Mouse (Mus musculus): ENCODE results near the gene Gm42906. TPM values are rescaled to one million over a fixed set of nuclear protein-coding genes. Genes with fewer than 3 reads are reported as not detected.

Gene Gm42906
- polyA plus RNA-seq, 1 experiment from 2014 or later = 0.38 TPM

- Histone ChIP-seq H3K4me1 (replicated peaks) (peaks cover 25% of the 10 kb centered on the region), H3K27ac (no peak overlapping the region), H3K9ac (no peak overlapping the region), H3K36me3 (no peaks in the 10 kb centered on the region), H3K27me3 (no peaks in the 10 kb centered on the region), H3K4me2 (0 out of 2 replicates have a peak overlapping the region, but pooled peaks have one; percentile 21), H3K4me3 (no peak overlapping the region), H3K9me3 (replicated peaks) (no peaks in the 10 kb centered on the region)
- WGBS = 59% methylated on average over 10 of the region's 10 CpGs
- 0 out of 2 replicates have a peak, but pooled peaks have one; percentile 18 for ATAC-seq (replicated peaks; ENCODE audit: insufficient number of reproducible peaks, insufficient read depth, low FRiP score, low read depth)
These were observed 179.0 kb downstream of the Gm42906 start for GRCm38 (mm10) chr5:151248671-151249620.

DNA sequence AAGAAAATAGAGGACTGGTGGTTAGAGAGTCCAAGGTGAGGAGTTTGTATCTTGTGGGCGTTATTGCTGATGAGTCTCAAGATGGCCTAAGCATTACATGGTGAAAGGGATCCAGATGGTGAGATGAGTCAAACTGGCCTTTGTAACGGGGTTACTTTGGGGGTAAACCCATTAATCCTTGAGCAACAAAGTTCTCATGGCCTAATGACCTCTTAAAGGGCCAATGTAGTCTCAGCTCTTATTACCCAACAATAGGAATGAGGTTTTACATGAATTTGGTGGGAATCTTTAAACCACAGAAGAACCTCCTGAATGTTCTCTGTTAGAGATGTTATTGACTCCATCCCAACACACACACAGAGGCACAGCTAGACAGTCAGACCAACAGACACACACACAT lies 179.9 kb downstream of the Gm42906 start:
- 82% methylated on average over 2 of the region's 2 CpGs for WGBS
- ATAC-seq (replicated peaks; ENCODE audit: insufficient number of reproducible peaks, insufficient read depth, low FRiP score, low read depth) = no peak
- H3K36me3 ChIP-seq = no peaks in the 10 kb centered on the region
- H3K4me3 ChIP-seq = no peak overlapping the region
- no peaks in the 10 kb centered on the region for H3K9me3 ChIP-seq (replicated peaks)
- no peak overlapping the region for H3K9ac ChIP-seq
- no peak overlapping the region for H3K4me2 ChIP-seq
- H3K27ac ChIP-seq = peak overlapping the region; percentile 52; the same call in 1 of the 2 replicates
- no peaks in the 10 kb centered on the region for H3K27me3 ChIP-seq
- peaks cover 25% of the 10 kb centered on the region for H3K4me1 ChIP-seq (replicated peaks)

- H3K4me3 ChIP-seq = no peak overlapping the region
- H3K9ac ChIP-seq = no peak overlapping the region
- H3K4me2 ChIP-seq = peak overlapping the region; percentile 8; the same call in 1 of the 2 replicates
- H3K27me3 ChIP-seq = no peaks in the 10 kb centered on the region
- WGBS = 27% methylated on average over 11 of the region's 11 CpGs
- H3K36me3 ChIP-seq = no peaks in the 10 kb centered on the region
- peak; percentile 64; the same call in 1 of the 2 replicates for ATAC-seq (replicated peaks; ENCODE audit: insufficient number of reproducible peaks, insufficient read depth, low FRiP score, low read depth)
- peaks cover 25% of the 10 kb centered on the region for H3K4me1 ChIP-seq (replicated peaks)
- no peaks in the 10 kb centered on the region for H3K9me3 ChIP-seq (replicated peaks)
- peak overlapping the region; percentile 52 for H3K27ac ChIP-seq
These were observed 180.7 kb downstream of the Gm42906 start for GRCm38 (mm10) chr5:151247115-151247875.

DNA sequence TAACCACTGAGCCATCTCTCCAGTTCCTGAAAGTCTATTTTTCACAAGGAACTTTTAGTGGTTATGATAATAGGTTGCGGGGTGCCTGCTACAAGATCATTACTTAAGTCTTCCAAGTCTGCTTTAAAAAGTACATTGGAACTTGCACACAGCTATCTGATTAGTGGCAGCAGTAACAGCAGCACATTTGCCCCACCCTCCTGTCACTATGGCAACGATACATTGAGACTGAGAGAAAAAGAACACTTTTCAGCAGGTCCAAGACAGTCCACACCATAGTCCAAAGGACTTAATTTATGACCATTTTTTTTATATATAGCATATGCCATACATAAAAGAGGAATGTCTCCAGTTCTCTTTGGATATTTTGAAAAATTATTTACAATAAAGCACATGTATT lies 181.7 kb downstream of the Gm42906 start:
- H3K27ac ChIP-seq = no peak overlapping the region
- H3K9me3 ChIP-seq (replicated peaks) = no peaks in the 10 kb centered on the region
- no peaks in the 10 kb centered on the region for H3K27me3 ChIP-seq
- no peak overlapping the region for H3K4me3 ChIP-seq
- no peaks in the 10 kb centered on the region for H3K36me3 ChIP-seq
- H3K4me1 ChIP-seq (replicated peaks) = peaks cover 25% of the 10 kb centered on the region
- H3K9ac ChIP-seq = no peak overlapping the region
- no peak overlapping the region for H3K4me2 ChIP-seq
- WGBS = 85% methylated on average over 2 of the region's 2 CpGs
- ATAC-seq (replicated peaks; ENCODE audit: insufficient number of reproducible peaks, insufficient read depth, low FRiP score, low read depth) = no peak

GRCm38 (mm10) chr5:151245571-151245970 lies 182.4 kb downstream of the Gm42906 start:
- Histone ChIP-seq H3K27me3 (no peaks in the 10 kb centered on the region), H3K4me3 (no peak overlapping the region), H3K4me2 (no peak overlapping the region), H3K4me1 (replicated peaks) (peaks cover 25% of the 10 kb centered on the region), H3K36me3 (no peaks in the 10 kb centered on the region), H3K9ac (no peak overlapping the region), H3K9me3 (replicated peaks) (no peaks in the 10 kb centered on the region), H3K27ac (no peak overlapping the region)
- WGBS = 89% methylated on average over 5 of the region's 5 CpGs
- ATAC-seq (replicated peaks; ENCODE audit: insufficient number of reproducible peaks, insufficient read depth, low FRiP score, low read depth) = no peak

DNA sequence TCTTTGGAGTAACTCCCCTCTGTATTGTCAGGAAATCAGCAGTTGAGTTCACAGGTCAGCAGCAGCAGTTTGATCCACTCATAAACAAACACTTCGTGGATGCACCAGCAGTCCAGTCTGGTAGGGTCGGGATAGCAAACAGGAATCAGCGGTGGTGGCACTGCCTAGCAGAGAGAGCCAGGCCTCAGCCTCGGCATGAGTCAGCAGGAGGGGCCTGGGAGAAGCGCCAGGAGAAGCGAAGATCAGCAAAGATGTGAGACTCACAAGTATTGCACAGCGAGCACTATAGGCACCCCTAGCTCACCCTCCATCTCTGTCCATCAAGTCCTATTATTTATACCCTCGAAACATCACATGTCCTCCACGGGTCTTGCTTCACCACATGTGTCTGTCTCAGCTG lies 189.2 kb downstream of the Gm42906 start:
- Histone ChIP-seq H3K4me3 (no peak overlapping the region), H3K4me2 (no peak overlapping the region), H3K9me3 (replicated peaks) (no peaks in the 10 kb centered on the region), H3K27me3 (peaks cover 5% of the 10 kb centered on the region; the same call in 1 of the 2 replicates), H3K27ac (no peak overlapping the region), H3K36me3 (no peaks in the 10 kb centered on the region), H3K4me1 (replicated peaks) (0 out of 2 replicates have a peak, but pooled peaks cover 3% of the 10 kb centered on the region), H3K9ac (no peak overlapping the region)
- WGBS = 73% methylated on average over 9 of the region's 9 CpGs
- ATAC-seq (replicated peaks; ENCODE audit: insufficient number of reproducible peaks, insufficient read depth, low FRiP score, low read depth) = no peak

- no peak overlapping the region for H3K4me2 ChIP-seq
- no peaks in the 10 kb centered on the region for H3K9me3 ChIP-seq (replicated peaks)
- H3K4me1 ChIP-seq (replicated peaks) = peaks cover 11% of the 10 kb centered on the region
- H3K27me3 ChIP-seq = peaks cover 5% of the 10 kb centered on the region; the same call in 1 of the 2 replicates
- ATAC-seq (replicated peaks; ENCODE audit: insufficient number of reproducible peaks, insufficient read depth, low FRiP score, low read depth) = no peak
- no peak overlapping the region for H3K9ac ChIP-seq
- no peaks in the 10 kb centered on the region for H3K36me3 ChIP-seq
- no peak overlapping the region for H3K4me3 ChIP-seq
- 62% methylated on average over 5 of the region's 5 CpGs for WGBS
- H3K27ac ChIP-seq = no peak overlapping the region
These were observed 191.6 kb downstream of the Gm42906 start for GRCm38 (mm10) chr5:151236411-151236810.

- Histone ChIP-seq H3K4me3 (peak within 1 kb of the TSS; percentile 59), H3K4me1 (replicated peaks) (peaks cover 11% of the 10 kb centered on the region), H3K9ac (peak within 1 kb of the TSS; percentile 66), H3K9me3 (replicated peaks) (no peaks in the 10 kb centered on the region), H3K36me3 (no peaks in the 10 kb centered on the region), H3K4me2 (peak within 1 kb of the TSS; percentile 98), H3K27me3 (peaks cover 5% of the 10 kb centered on the region; the same call in 1 of the 2 replicates), H3K27ac (no peak within 1 kb of the TSS)
- under 1% methylated on average over 49 of the region's 49 CpGs for WGBS
- peak; percentile 76 for ATAC-seq (replicated peaks; ENCODE audit: insufficient number of reproducible peaks, insufficient read depth, low FRiP score, low read depth)
These were observed 194.4 kb downstream of the Gm42906 start, which contains the start of gene Stard13 for GRCm38 (mm10) chr5:151233400-151234031. Stard13 (minus strand) TSS chr5:151233836.

DNA sequence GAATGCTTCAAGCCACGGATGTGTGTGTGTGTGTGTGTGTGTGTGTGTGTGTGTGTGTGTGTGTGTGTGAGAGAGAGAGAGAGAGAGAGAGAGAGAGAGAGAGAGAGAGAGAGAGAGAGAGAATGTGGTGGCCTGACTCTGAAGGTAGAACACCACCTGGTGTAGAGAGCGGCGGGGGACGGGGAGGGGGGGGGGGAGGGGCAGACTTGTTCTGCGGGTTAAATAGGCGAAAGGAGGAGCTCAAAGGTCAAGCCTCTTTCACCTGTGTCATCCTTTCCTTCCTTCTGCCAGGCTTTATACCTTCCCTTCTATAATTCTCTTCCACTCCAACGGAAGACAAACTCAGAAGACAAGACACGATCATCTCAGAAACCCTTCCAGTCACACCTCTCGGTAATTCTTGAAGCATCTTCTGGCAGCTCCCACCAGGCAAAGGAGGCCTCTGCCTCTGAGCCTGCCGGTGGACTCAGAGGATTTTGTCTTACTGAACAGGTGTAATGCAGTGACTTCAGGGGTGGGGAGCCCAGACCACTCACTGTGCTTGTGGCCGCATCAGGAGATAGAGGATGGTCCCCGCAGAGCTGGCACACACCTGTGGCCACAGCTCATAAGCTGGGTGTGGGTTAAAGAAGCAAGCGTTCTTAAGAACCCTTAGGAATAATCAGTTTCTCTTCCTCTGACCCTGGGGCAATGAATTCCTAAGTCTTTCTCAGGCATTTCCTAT lies 195.2 kb downstream of the Gm42906 start:
- H3K27me3 ChIP-seq = peaks cover 5% of the 10 kb centered on the region; the same call in 1 of the 2 replicates
- H3K4me2 ChIP-seq = peak overlapping the region; percentile 98
- WGBS = 29% methylated on average over 9 of the region's 13 CpGs
- ATAC-seq (replicated peaks; ENCODE audit: insufficient number of reproducible peaks, insufficient read depth, low FRiP score, low read depth) = no peak
- H3K9ac ChIP-seq = peak overlapping the region; percentile 66; the same call in 1 of the 2 replicates
- H3K9me3 ChIP-seq (replicated peaks) = no peaks in the 10 kb centered on the region
- H3K27ac ChIP-seq = no peak overlapping the region
- H3K4me3 ChIP-seq = peak overlapping the region; percentile 59
- peaks cover 11% of the 10 kb centered on the region for H3K4me1 ChIP-seq (replicated peaks)
- no peaks in the 10 kb centered on the region for H3K36me3 ChIP-seq

DNA sequence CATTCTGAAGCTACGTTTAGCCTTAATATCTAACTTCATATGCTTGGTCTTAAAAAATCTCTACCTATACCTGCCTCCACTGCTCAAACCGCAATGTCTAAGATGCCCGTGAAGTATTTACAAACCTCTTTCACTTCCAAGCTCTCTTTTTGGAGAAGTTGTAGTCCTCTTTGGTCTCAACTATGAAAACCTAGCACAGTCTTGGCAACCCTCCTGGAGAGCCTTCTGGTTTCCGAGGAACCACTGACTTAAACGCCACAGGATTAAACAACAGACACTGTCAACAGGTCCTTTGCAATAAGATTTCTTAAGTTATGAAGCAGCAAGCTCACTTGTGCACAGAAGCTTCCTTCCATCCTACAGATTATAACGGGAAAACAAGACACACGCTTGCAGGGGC lies 196.1 kb downstream of the Gm42906 start:
- Histone ChIP-seq H3K9ac (no peak overlapping the region), H3K4me3 (no peak overlapping the region), H3K36me3 (no peaks in the 10 kb centered on the region), H3K27ac (no peak overlapping the region), H3K4me2 (no peak overlapping the region), H3K27me3 (peaks cover 5% of the 10 kb centered on the region; the same call in 1 of the 2 replicates), H3K4me1 (replicated peaks) (peaks cover 11% of the 10 kb centered on the region), H3K9me3 (replicated peaks) (no peaks in the 10 kb centered on the region)
- ATAC-seq (replicated peaks; ENCODE audit: insufficient number of reproducible peaks, insufficient read depth, low FRiP score, low read depth) = no peak
- 81% methylated on average over 7 of the region's 7 CpGs for WGBS

Measured in heart, embryonic 15.5 days (tissue).